In genomic region chr17:43026708-43027107, GRCm38 (mm10) we compare ENCODE assay signal across 20 mouse cellular contexts. TPM values are rescaled to one million over a fixed set of nuclear protein-coding genes. Genes with fewer than 3 reads are reported as not detected.
DNase-seq lines count a peak whose midpoint lies in the region; ATAC-seq and TF ChIP-seq lines count a peak whose summit lies in the region.
"Had no signal": no experiment of that assay in that cellular context is flagged by ENCODE, and none has a peak within 500 bp of the region (broad histone marks: within the 10 kb centered on the region; RNA-seq: fewer than 3 reads in every experiment).

No protein-coding gene starts in this region.

- peaks cover 6% of the 10 kb centered on the region for H3K36me3 ChIP-seq in kidney, embryonic 16.5 days (ENCODE audit: insufficient read depth, low read length)
- no peaks in the 10 kb centered on the region; the same call in 1 of the 2 replicates for H3K36me3 ChIP-seq in kidney, adult 2 months (ENCODE audit: control insufficient read depth, insufficient read depth, low read length)
- peaks cover 7% of the 10 kb centered on the region for H3K36me3 ChIP-seq in liver, embryonic 14.5 days (replicated peaks; ENCODE audit: control insufficient read depth, insufficient read depth, low read depth)
- no peaks in the 10 kb centered on the region for H3K36me3 ChIP-seq in liver, embryonic 11.5 days (ENCODE audit: control insufficient read depth, insufficient read depth, low read length)
- peaks cover 13% of the 10 kb centered on the region for H3K36me3 ChIP-seq in neural tube, embryonic 13.5 days
- peaks cover 14% of the 10 kb centered on the region; the same call in 1 of the 2 replicates for H3K36me3 ChIP-seq in forebrain, embryonic 13.5 days (ENCODE audit: poor library complexity, severe bottlenecking)
- H3K36me3 ChIP-seq: embryonic facial prominence, embryonic 12.5 days; heart, embryonic 10.5 days had no signal

- DNase-seq in kidney, adult 2 months, result no peak
- no peak for DNase-seq in liver, embryonic 14.5 days (ENCODE audit: low read depth in 3 of 3, low spot score in 3 of 3)
- no peak for DNase-seq in liver, embryonic 11.5 days (ENCODE audit: low spot score)
- DNase-seq: adrenal gland, postnatal 14 days; cerebellum, adult 11-12 months; cerebellum, adult 9-10 months; cerebellum, postnatal 25 days; gastrocnemius, postnatal 10 days; heart, adult 18-20 months; heart, postnatal 10 days; heart, postnatal 4 days had no signal

- no peak for TF ChIP-seq POLR2A in kidney, adult 2 months (IDR thresholded peaks at IDR 0.05; ENCODE audit: low read depth, low read length)

- TF ChIP-seq EP300 in liver, embryonic 14.5 days (IDR thresholded peaks at IDR 0.05; ENCODE audit: low read depth), result no peak

- H3K4me3 ChIP-seq in kidney, embryonic 16.5 days (ENCODE audit: low read length), result no peak overlapping the region
- H3K4me3 ChIP-seq in kidney, adult 2 months (ENCODE audit: insufficient read depth, low read depth, low read length), result no peak overlapping the region
- no peak overlapping the region; a peak in 1 of 4 replicates for H3K4me3 ChIP-seq in liver, embryonic 14.5 days (ENCODE audit: insufficient read depth in 1 of 2, low read depth in 2 of 2, low read length in 2 of 2)
- no peak overlapping the region for H3K4me3 ChIP-seq in liver, embryonic 11.5 days (ENCODE audit: low read depth, low read length)
- H3K4me3 ChIP-seq in neural tube, embryonic 13.5 days, result no peak overlapping the region
- no peak overlapping the region for H3K4me3 ChIP-seq in forebrain, embryonic 13.5 days
- H3K4me3 ChIP-seq: embryonic facial prominence, embryonic 12.5 days; heart, embryonic 10.5 days had no signal

- H3K27me3 ChIP-seq in kidney, embryonic 16.5 days (ENCODE audit: insufficient read depth, low read length), result no peaks in the 10 kb centered on the region
- no peaks in the 10 kb centered on the region for H3K27me3 ChIP-seq in kidney, adult 2 months (replicated peaks; ENCODE audit: control insufficient read depth, insufficient read depth, low read length)
- H3K27me3 ChIP-seq in liver, embryonic 14.5 days (ENCODE audit: control insufficient read depth, insufficient read depth, low read length), result no peaks in the 10 kb centered on the region
- H3K27me3 ChIP-seq in liver, embryonic 11.5 days (replicated peaks; ENCODE audit: control insufficient read depth, insufficient read depth, low read length), result no peaks in the 10 kb centered on the region
- H3K27me3 ChIP-seq in neural tube, embryonic 13.5 days, result no peaks in the 10 kb centered on the region
- no peaks in the 10 kb centered on the region for H3K27me3 ChIP-seq in forebrain, embryonic 13.5 days
- H3K27me3 ChIP-seq: CH12.LX; embryonic facial prominence, embryonic 12.5 days; Patski had no signal

- 42% methylated on average over 4 of the region's 4 CpGs for WGBS in kidney, embryonic 16.5 days
- 59% methylated on average over 4 of the region's 4 CpGs for WGBS in kidney, adult 2 months
- 77% methylated on average over 4 of the region's 4 CpGs for WGBS in liver, embryonic 14.5 days (ENCODE audit: insufficient replicate concordance)
- 81% methylated on average over 4 of the region's 4 CpGs for WGBS in liver, embryonic 11.5 days
- WGBS in neural tube, embryonic 13.5 days, result 49% methylated on average over 4 of the region's 4 CpGs
- 94% methylated on average over 4 of the region's 4 CpGs for WGBS in forebrain, embryonic 13.5 days

- no peak for TF ChIP-seq CTCF in kidney, adult 2 months (conservative IDR thresholded peaks at IDR 0.05; ENCODE audit: insufficient read depth, insufficient read length, low read depth, low read length)
- TF ChIP-seq CTCF in liver, embryonic 14.5 days (IDR thresholded peaks at IDR 0.05; ENCODE audit: low read depth), result no peak

- H3K4me2 ChIP-seq in kidney, embryonic 16.5 days (replicated peaks; ENCODE audit: low read depth, low read length), result peak overlapping the region; percentile 33
- peak overlapping the region; percentile 81 for H3K4me2 ChIP-seq in liver, embryonic 14.5 days (ENCODE audit: low read depth)
- no peak overlapping the region for H3K4me2 ChIP-seq in liver, embryonic 11.5 days
- H3K4me2 ChIP-seq in neural tube, embryonic 13.5 days, result peak overlapping the region; percentile 36
- H3K4me2 ChIP-seq in forebrain, embryonic 13.5 days, result no peak overlapping the region
- H3K4me2 ChIP-seq: embryonic facial prominence, embryonic 12.5 days had no signal

- H3K9me3 ChIP-seq in kidney, embryonic 16.5 days (ENCODE audit: low read length), result no peaks in the 10 kb centered on the region
- H3K9me3 ChIP-seq in liver, embryonic 14.5 days (ENCODE audit: control insufficient read depth, low read length), result no peaks in the 10 kb centered on the region
- H3K9me3 ChIP-seq in liver, embryonic 11.5 days (ENCODE audit: control insufficient read depth, low read length), result no peaks in the 10 kb centered on the region
- no peaks in the 10 kb centered on the region for H3K9me3 ChIP-seq in neural tube, embryonic 13.5 days
- H3K9me3 ChIP-seq in forebrain, embryonic 13.5 days (replicated peaks), result no peaks in the 10 kb centered on the region
- H3K9me3 ChIP-seq: embryonic facial prominence, embryonic 12.5 days; heart, embryonic 10.5 days had no signal

- H3K27ac ChIP-seq in kidney, embryonic 16.5 days (ENCODE audit: low read length), result no peak overlapping the region
- H3K27ac ChIP-seq in kidney, adult 2 months (ENCODE audit: insufficient read depth, low read depth, low read length), result no peak overlapping the region
- H3K27ac ChIP-seq in liver, embryonic 14.5 days, result peak overlapping the region; percentile 48; the same call in 1 of the 2 replicates
- no peak overlapping the region for H3K27ac ChIP-seq in liver, embryonic 11.5 days (ENCODE audit: low read depth, low read length)
- H3K27ac ChIP-seq in neural tube, embryonic 13.5 days (replicated peaks), result peak overlapping the region; percentile 79
- no peak overlapping the region for H3K27ac ChIP-seq in forebrain, embryonic 13.5 days
- H3K27ac ChIP-seq: embryonic facial prominence, embryonic 12.5 days had no signal

- H3K4me1 ChIP-seq in kidney, embryonic 16.5 days (ENCODE audit: insufficient read depth, low read length), result peaks cover 42% of the 10 kb centered on the region
- peaks cover 37% of the 10 kb centered on the region for H3K4me1 ChIP-seq in kidney, adult 2 months (ENCODE audit: control insufficient read depth, insufficient read depth, low read length)
- peaks cover 72 to 80% of the 10 kb centered on the region in 2 experiments for H3K4me1 ChIP-seq in liver, embryonic 14.5 days (replicated peaks; ENCODE audit: control insufficient read depth in 2 of 2, insufficient read depth in 2 of 2, low read length in 1 of 2)
- H3K4me1 ChIP-seq in liver, embryonic 11.5 days (replicated peaks; ENCODE audit: control insufficient read depth, insufficient read depth, low read length), result peaks cover 24% of the 10 kb centered on the region
- H3K4me1 ChIP-seq in neural tube, embryonic 13.5 days (replicated peaks), result peaks cover 63% of the 10 kb centered on the region
- no peaks in the 10 kb centered on the region for H3K4me1 ChIP-seq in forebrain, embryonic 13.5 days
- H3K4me1 ChIP-seq: embryonic facial prominence, embryonic 12.5 days; heart, embryonic 10.5 days had no signal

- peak; percentile 59; the same call in 1 of the 2 replicates for ATAC-seq in kidney, embryonic 16.5 days (ENCODE audit: low FRiP score, low TSS enrichment)
- ATAC-seq in liver, embryonic 14.5 days (ENCODE audit: insufficient read depth), result no peak
- no peak for ATAC-seq in liver, embryonic 11.5 days (replicated peaks; ENCODE audit: low FRiP score)
- ATAC-seq in neural tube, embryonic 13.5 days (ENCODE audit: low read depth), result peak; percentile 52; the same call in 1 of the 2 replicates
- ATAC-seq in forebrain, embryonic 13.5 days, result no peak
- ATAC-seq: activated CD4-positive, CD25-positive, alpha-beta regulatory T cell, adult 4 months; forebrain, embryonic 16.5 days; Patski had no signal

- no peak overlapping the region for H3K9ac ChIP-seq in kidney, embryonic 16.5 days (replicated peaks; ENCODE audit: low read length)
- no peak overlapping the region; the same call in 1 of the 2 replicates for H3K9ac ChIP-seq in liver, embryonic 14.5 days (replicated peaks)
- H3K9ac ChIP-seq in liver, embryonic 11.5 days (ENCODE audit: low read depth, low read length), result no peak overlapping the region
- no peak overlapping the region for H3K9ac ChIP-seq in neural tube, embryonic 13.5 days
- no peak overlapping the region for H3K9ac ChIP-seq in forebrain, embryonic 13.5 days
- H3K9ac ChIP-seq: embryonic facial prominence, embryonic 12.5 days had no signal

RNA-seq across cellular contexts. Expression of gene Tnfrsf21, which starts 10.4 kb away (rescaled TPM):
- 65.1 and 69.7 TPM in 2 replicates for polyA plus RNA-seq in kidney, embryonic 16.5 days (2015; fragmentation: Nextera tagmentation; extraction: Ambion mirVana)
- polyA plus RNA-seq in kidney, adult 2 months (2012; rRNA removed), result 178 and 213 TPM in 2 replicates
- 16.7 and 17.0 TPM in 2 replicates for polyA plus RNA-seq in liver, embryonic 14.5 days (2012; rRNA removed)
- 21.2 and 23.9 TPM in 2 replicates for polyA plus RNA-seq in liver, embryonic 14.5 days (2014; fragmentation: Nextera tagmentation; extraction: Ambion mirVana)
- 30.8 and 36.0 TPM in 2 replicates for polyA plus RNA-seq in liver, embryonic 11.5 days (2014; fragmentation: Nextera tagmentation; extraction: Ambion mirVana)
- 75.1 and 81.2 TPM in 2 replicates for polyA plus RNA-seq in neural tube, embryonic 13.5 days (2015; fragmentation: Nextera tagmentation; extraction: Ambion mirVana)
- polyA plus RNA-seq in forebrain, embryonic 13.5 days (2015; fragmentation: Nextera tagmentation; extraction: Ambion mirVana), result 38.4 and 40.2 TPM in 2 replicates
- polyA plus RNA-seq: activated CD4-positive, CD25-positive, alpha-beta regulatory T cell, adult 4 months had no signal

Comparison
In these comparisons a context has a peak if more than half of its experiments do, and no peak if none do; other contexts are left out.
1. H3K27ac ChIP-seq: peak in liver, embryonic 14.5 days (single experiment) and neural tube, embryonic 13.5 days (single experiment); none in kidney, embryonic 16.5 days (single experiment), kidney, adult 2 months (single experiment), liver, embryonic 11.5 days (single experiment) and forebrain, embryonic 13.5 days (single experiment).
2. H3K4me2 ChIP-seq: peak in kidney, embryonic 16.5 days (single experiment), liver, embryonic 14.5 days (single experiment) and neural tube, embryonic 13.5 days (single experiment); none in liver, embryonic 11.5 days (single experiment) and forebrain, embryonic 13.5 days (single experiment).
3. ATAC-seq: peak in kidney, embryonic 16.5 days (single experiment) and neural tube, embryonic 13.5 days (single experiment); none in liver, embryonic 14.5 days (single experiment), liver, embryonic 11.5 days (single experiment) and forebrain, embryonic 13.5 days (single experiment).